Mouse (Mus musculus): ENCODE results near the gene Ms4a7.

DNA sequence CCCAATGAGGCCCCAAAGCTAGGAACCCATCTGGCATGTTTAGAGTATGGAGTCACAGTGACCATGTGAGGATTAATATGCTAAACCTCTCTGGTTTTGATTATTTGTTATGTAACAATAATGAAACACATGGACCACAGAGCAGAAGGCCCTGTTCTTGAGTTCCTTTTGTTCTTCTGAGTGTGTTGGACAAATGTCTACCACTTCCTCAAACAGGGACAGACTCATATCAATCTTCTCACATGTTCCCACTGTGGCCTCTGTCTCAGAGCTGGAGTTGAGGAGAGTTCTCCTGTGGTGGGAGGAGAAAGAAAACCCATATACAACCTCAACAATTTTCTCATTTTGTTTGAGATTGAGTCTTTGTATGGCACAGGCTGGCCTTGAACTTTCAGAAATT lies 7.2 kb upstream of the Ms4a7 start:
- TF ChIP-seq CTCF (IDR thresholded peaks at IDR 0.05; ENCODE audit: low read depth) = no peak
- no peak for TF ChIP-seq EP300 (optimal IDR thresholded peaks at IDR 0.05)

All from stomach, postnatal 0 days (tissue).